Mouse (Mus musculus) stomach, embryonic 16.5 days (tissue): Measurements from ENCODE around the gene Plcb1. TPM values are rescaled to one million over a fixed set of nuclear protein-coding genes. Genes with fewer than 3 reads are reported as not detected.
A peak's percentile ranks its signal among the peaks of the same experiment; 100 is the strongest.

Source experiments
- ATAC-seq: fragments of 200-750 bp; cut with Nextera tagmentation; 2 replicates; pipeline ENCODE4 v1.8.0; 2017; ENCODE audit warnings: moderate number of reproducible peaks, moderate TSS enrichment; ENCODE audit not compliant: insufficient read depth, low FRiP score
- H3K27ac ChIP-seq: fragments of 300-500 bp; sonication (generic); 2 replicates; pipeline ENCODE4 v1.5.1; 2014; ENCODE audit warnings: low read length
- H3K27me3 ChIP-seq: fragments of 300-500 bp; sonication (generic); 2 replicates; pipeline ENCODE4 v1.6.1; 2014; ENCODE audit warnings: low read length, control low read depth, mixed read lengths; ENCODE audit not compliant: control insufficient read depth, insufficient read depth
- H3K36me3 ChIP-seq: fragments of 300-500 bp; sonication (generic); 2 replicates; pipeline ENCODE4 v1.6.1; 2014; ENCODE audit warnings: low read length; ENCODE audit not compliant: control insufficient read depth, insufficient read depth
- H3K4me1 ChIP-seq: fragments of 300-500 bp; sonication (generic); 2 replicates; pipeline ENCODE4 v1.6.1; 2014; ENCODE audit warnings: low read length, control low read depth, mixed read lengths; ENCODE audit not compliant: control insufficient read depth, insufficient read depth
- H3K4me2 ChIP-seq: fragments of 300-500 bp; sonication (generic); 2 replicates; pipeline ENCODE4 v1.6.1; 2014; ENCODE audit warnings: low read depth, low read length, mixed read lengths
- H3K4me3 ChIP-seq: fragments of 300-500 bp; sonication (generic); replicated peaks from 2 replicates; pipeline ENCODE4 v1.5.1; 2014; ENCODE audit warnings: mild to moderate bottlenecking, low read length
- H3K9ac ChIP-seq: fragments of 300-500 bp; sonication (generic); 2 replicates; pipeline ENCODE4 v1.6.1; 2014; ENCODE audit warnings: low read length
- H3K9me3 ChIP-seq: fragments of 300-500 bp; sonication (generic); replicated peaks from 2 replicates; pipeline ENCODE4 v1.6.1; 2016; ENCODE audit warnings: low read length, control low read depth; ENCODE audit not compliant: control insufficient read depth
- WGBS: fragments of 180-500 bp; shearing (Covaris S2); extraction: QIAGEN DNeasy Blood & Tissue Kit; methylation state at CpG from one replicate; pipeline ENCODE4 v1.1.7; 2014; 5-methylcytosine and 5-hydroxymethylcytosine counted together
- polyA plus RNA-seq: library from polyadenylated mRNA; unstranded; fragments of >200 nt; fragmentation: Nextera tagmentation; extraction: Ambion mirVana; gene quantifications from 2 replicates; pipeline ENCODE4 v1.2.1, GENCODE M21; 2015

Plcb1 gene
- polyA plus RNA-seq, 1 experiment from 2014 or later, result 11.9 TPM

DNA sequence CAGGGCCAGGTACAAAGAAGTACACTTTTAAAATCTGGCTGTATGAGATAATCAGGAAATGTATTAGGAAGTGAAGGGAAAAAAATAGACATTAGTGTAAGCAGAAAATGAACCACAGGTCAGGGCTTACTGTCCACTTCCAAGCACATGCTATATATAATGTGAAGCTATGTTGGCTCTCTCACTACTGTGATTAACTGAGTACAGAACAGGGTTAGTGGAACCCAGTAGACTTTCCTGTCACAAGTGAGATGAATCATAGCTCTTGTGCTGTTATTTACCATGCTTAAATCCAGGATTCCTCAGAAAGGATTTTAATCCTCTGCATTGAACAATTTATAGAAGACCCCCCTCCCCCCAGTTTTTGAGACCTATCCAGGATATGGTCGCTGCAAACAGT is 668.6 kb downstream of the Plcb1 start:
- H3K9ac ChIP-seq, result no peak overlapping the region
- H3K27ac ChIP-seq, result no peak overlapping the region
- no peaks in the 10 kb centered on the region for H3K27me3 ChIP-seq
- no peak overlapping the region for H3K4me2 ChIP-seq
- no peaks in the 10 kb centered on the region for H3K4me1 ChIP-seq
- ATAC-seq, result peak; percentile 60; the same call in 1 of the 2 replicates
- H3K36me3 ChIP-seq, result no peaks in the 10 kb centered on the region
- WGBS, result 22% methylated on average over 1 of the region's 1 CpGs
- H3K4me3 ChIP-seq, result no peak overlapping the region
- no peaks in the 10 kb centered on the region for H3K9me3 ChIP-seq

- Histone ChIP-seq H3K4me1 (0 out of 2 replicates have a peak, but pooled peaks cover 4% of the 10 kb centered on the region), H3K4me3 (no peak overlapping the region), H3K4me2 (no peak overlapping the region), H3K9ac (no peak overlapping the region), H3K27me3 (no peaks in the 10 kb centered on the region), H3K27ac (no peak overlapping the region; the same call in 1 of the 2 replicates), H3K36me3 (no peaks in the 10 kb centered on the region), H3K9me3 (no peaks in the 10 kb centered on the region)
- 30% methylated on average over 4 of the region's 4 CpGs for WGBS
- ATAC-seq, result peak; percentile 79
Measured at GRCm38 (mm10) chr2:135467895-135468294, 682.0 kb downstream of the Plcb1 start.

DNA sequence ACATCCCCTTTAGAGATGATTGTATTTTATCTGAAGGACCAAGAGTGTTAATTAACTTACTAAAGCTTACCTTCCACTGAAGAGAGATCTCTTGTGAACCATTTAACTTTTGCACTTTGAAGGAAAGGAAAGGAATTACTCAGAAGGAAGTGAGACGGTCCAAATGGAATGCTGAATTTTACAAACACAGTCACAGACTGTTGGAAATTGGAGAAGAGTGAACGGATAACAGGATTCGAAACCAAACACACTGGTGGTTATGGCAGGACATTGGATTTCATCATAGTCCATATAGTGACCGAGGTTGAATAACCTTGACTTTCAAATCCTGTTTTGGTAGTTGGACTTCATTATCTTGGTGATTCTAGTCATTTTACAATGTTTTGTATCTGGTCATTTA is 688.2 kb downstream of the Plcb1 start:
- Histone ChIP-seq H3K9ac (no peak overlapping the region), H3K4me3 (no peak overlapping the region), H3K27me3 (no peaks in the 10 kb centered on the region), H3K36me3 (no peaks in the 10 kb centered on the region), H3K27ac (no peak overlapping the region), H3K4me1 (0 out of 2 replicates have a peak, but pooled peaks cover 4% of the 10 kb centered on the region), H3K9me3 (no peaks in the 10 kb centered on the region), H3K4me2 (no peak overlapping the region)
- WGBS, result 59% methylated on average over 4 of the region's 4 CpGs
- no peak for ATAC-seq

- Histone ChIP-seq H3K27ac (no peak overlapping the region), H3K4me1 (no peaks in the 10 kb centered on the region), H3K9me3 (no peaks in the 10 kb centered on the region), H3K4me3 (no peak overlapping the region), H3K36me3 (no peaks in the 10 kb centered on the region), H3K4me2 (no peak overlapping the region), H3K27me3 (no peaks in the 10 kb centered on the region), H3K9ac (no peak overlapping the region)
- no peak for ATAC-seq
- 73% methylated on average over 2 of the region's 2 CpGs for WGBS
Measured at GRCm38 (mm10) chr2:135485248-135485647, 699.4 kb downstream of the Plcb1 start.

GRCm38 (mm10) chr2:135488277-135488676 is 702.4 kb downstream of the Plcb1 start:
- ATAC-seq, result no peak
- no peaks in the 10 kb centered on the region for H3K4me1 ChIP-seq
- WGBS, result 87% methylated on average over 2 of the region's 2 CpGs
- H3K36me3 ChIP-seq, result no peaks in the 10 kb centered on the region
- no peak overlapping the region for H3K4me2 ChIP-seq
- H3K27ac ChIP-seq, result no peak overlapping the region
- no peak overlapping the region for H3K9ac ChIP-seq
- no peaks in the 10 kb centered on the region for H3K9me3 ChIP-seq
- H3K27me3 ChIP-seq, result no peaks in the 10 kb centered on the region
- H3K4me3 ChIP-seq, result no peak overlapping the region

DNA sequence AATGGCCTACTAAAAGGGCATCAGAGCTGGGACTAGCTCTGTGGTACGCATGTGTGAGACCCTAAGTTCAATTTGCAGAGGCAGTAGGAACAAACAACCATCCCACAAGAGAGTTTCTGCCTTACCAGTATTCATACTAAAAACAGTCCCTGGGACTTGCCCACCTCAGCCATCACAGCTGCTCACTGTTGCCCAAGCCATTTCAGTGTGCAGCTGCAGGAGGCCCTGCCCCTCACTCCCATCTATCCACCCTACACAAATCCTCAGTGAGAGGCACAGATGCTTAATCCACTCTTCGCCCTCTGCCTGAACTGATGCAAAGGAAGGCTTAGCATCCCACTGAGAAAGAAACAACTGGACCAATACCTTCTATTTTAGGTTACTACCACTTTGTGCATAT is 703.3 kb downstream of the Plcb1 start:
- Histone ChIP-seq H3K36me3 (no peaks in the 10 kb centered on the region), H3K9me3 (no peaks in the 10 kb centered on the region), H3K4me3 (no peak overlapping the region), H3K4me2 (no peak overlapping the region), H3K27ac (no peak overlapping the region), H3K27me3 (no peaks in the 10 kb centered on the region), H3K9ac (no peak overlapping the region), H3K4me1 (no peaks in the 10 kb centered on the region)
- WGBS, result 80% methylated on average over 2 of the region's 2 CpGs
- no peak for ATAC-seq

GRCm38 (mm10) chr2:135492777-135493176 is 706.9 kb downstream of the Plcb1 start:
- Histone ChIP-seq H3K9ac (no peak overlapping the region), H3K9me3 (no peaks in the 10 kb centered on the region), H3K27ac (no peak overlapping the region), H3K4me3 (no peak overlapping the region), H3K27me3 (no peaks in the 10 kb centered on the region), H3K36me3 (no peaks in the 10 kb centered on the region), H3K4me2 (no peak overlapping the region), H3K4me1 (no peaks in the 10 kb centered on the region)
- 75% methylated on average over 9 of the region's 9 CpGs for WGBS
- no peak for ATAC-seq

DNA sequence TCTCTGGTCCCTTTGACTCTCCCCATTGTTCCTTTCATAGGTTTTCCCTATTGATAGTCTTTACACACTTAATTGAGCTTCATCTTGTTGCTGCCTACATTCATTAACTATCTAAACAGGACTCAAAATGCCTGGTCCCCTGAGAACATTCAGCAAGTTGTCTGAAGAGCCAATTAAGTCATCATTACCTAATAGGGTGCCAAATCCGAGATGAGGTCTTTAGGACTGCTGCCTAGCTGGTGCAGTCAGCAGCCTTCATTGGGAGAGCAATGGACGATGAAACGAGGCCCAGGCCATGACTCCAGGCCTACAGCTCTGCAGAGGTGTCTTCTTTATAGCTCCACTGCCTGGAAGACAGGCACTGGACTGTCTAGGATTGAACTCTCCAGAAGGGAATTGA is 710.7 kb downstream of the Plcb1 start:
- Histone ChIP-seq H3K27ac (no peak overlapping the region), H3K9ac (no peak overlapping the region), H3K9me3 (no peaks in the 10 kb centered on the region), H3K36me3 (no peaks in the 10 kb centered on the region), H3K27me3 (no peaks in the 10 kb centered on the region), H3K4me3 (no peak overlapping the region), H3K4me2 (no peak overlapping the region), H3K4me1 (no peaks in the 10 kb centered on the region)
- 61% methylated on average over 3 of the region's 3 CpGs for WGBS
- no peak for ATAC-seq

DNA sequence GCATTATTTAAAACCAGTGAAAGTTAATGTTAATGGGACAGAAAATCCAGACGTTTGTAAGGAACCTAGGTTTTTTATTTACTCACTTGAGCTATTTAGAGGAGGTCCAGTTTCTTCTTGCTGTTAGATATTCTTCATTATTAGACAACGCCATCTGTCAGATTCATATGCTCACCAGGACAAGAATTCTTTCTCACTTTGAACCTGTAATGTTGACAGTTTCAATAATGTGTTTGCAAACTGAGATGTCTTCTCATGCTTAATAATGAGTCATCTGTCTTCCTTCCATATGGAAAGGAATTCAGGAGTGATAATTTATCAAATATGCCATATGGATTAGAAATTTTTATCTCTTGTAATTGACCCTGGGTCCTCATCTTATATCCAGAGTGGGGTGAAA is 711.4 kb downstream of the Plcb1 start:
- WGBS, result 53% methylated on average over 2 of the region's 2 CpGs
- no peak for ATAC-seq
- Histone ChIP-seq H3K27ac (no peak overlapping the region), H3K4me1 (no peaks in the 10 kb centered on the region), H3K4me3 (no peak overlapping the region), H3K4me2 (no peak overlapping the region), H3K9ac (no peak overlapping the region), H3K36me3 (no peaks in the 10 kb centered on the region), H3K9me3 (no peaks in the 10 kb centered on the region), H3K27me3 (no peaks in the 10 kb centered on the region)

- H3K9me3 ChIP-seq, result no peaks in the 10 kb centered on the region
- H3K27ac ChIP-seq, result no peak overlapping the region
- H3K9ac ChIP-seq, result no peak overlapping the region
- H3K27me3 ChIP-seq, result no peaks in the 10 kb centered on the region
- H3K4me2 ChIP-seq, result no peak overlapping the region
- H3K4me1 ChIP-seq, result no peaks in the 10 kb centered on the region
- 41% methylated on average over 2 of the region's 2 CpGs for WGBS
- ATAC-seq, result no peak
- H3K4me3 ChIP-seq, result no peak overlapping the region
- no peaks in the 10 kb centered on the region for H3K36me3 ChIP-seq
Measured at GRCm38 (mm10) chr2:135500872-135501271, 715.0 kb downstream of the Plcb1 start.
